Mouse (Mus musculus) cerebellum, postnatal 10 days (tissue): ENCODE measurements around the gene Zfp523.

Experiments
- DNase-seq, 2 experiments: peaks; one replicate each; pipeline ENCODE4 v3.0.0; 2021; ENCODE audit warnings: mixed read lengths in 2 of 2

Zfp523 gene

GRCm38 (mm10) chr17:28161310-28161881 is 15.5 kb upstream of the Zfp523 start:
- DNase-seq, result peak in 1 of 2 experiments; percentile 34

- peak; percentile 91 to 93 for DNase-seq
Measured at GRCm38 (mm10) chr17:28163666-28164065, 13.3 kb upstream of the Zfp523 start.

GRCm38 (mm10) chr17:28170460-28171305 is 6.2 kb upstream of the Zfp523 start:
- DNase-seq, result no peak

GRCm38 (mm10) chr17:28172690-28173089 is 4.2 kb upstream of the Zfp523 start:
- no peak for DNase-seq

GRCm38 (mm10) chr17:28177540-28178046 is 664 bp downstream of the Zfp523 start:
- DNase-seq, result peak; percentile 81 to 82

GRCm38 (mm10) chr17:28180331-28180730 is 3.4 kb downstream of the Zfp523 start:
- no peak for DNase-seq

GRCm38 (mm10) chr17:28180783-28181544 is 4.0 kb downstream of the Zfp523 start:
- no peak for DNase-seq

- peak; percentile 77 to 79 for DNase-seq
Measured at GRCm38 (mm10) chr17:28184971-28185638, 8.2 kb downstream of the Zfp523 start.

GRCm38 (mm10) chr17:28188313-28188712 is 11.4 kb downstream of the Zfp523 start:
- DNase-seq, result no peak

GRCm38 (mm10) chr17:28192754-28193153 is 15.8 kb downstream of the Zfp523 start:
- no peak for DNase-seq

GRCm38 (mm10) chr17:28193559-28193958 is 16.6 kb downstream of the Zfp523 start:
- no peak for DNase-seq

- DNase-seq, result no peak
Measured at GRCm38 (mm10) chr17:28195033-28195432, 18.1 kb downstream of the Zfp523 start.

GRCm38 (mm10) chr17:28197646-28198045 is 20.7 kb downstream of the Zfp523 start:
- DNase-seq, result peak; percentile 46 to 49

- DNase-seq, result no peak
Measured at GRCm38 (mm10) chr17:28201982-28202381, 25.1 kb downstream of the Zfp523 start.

- DNase-seq, result peak; percentile 75 to 81
Measured at GRCm38 (mm10) chr17:28204052-28204720, 27.3 kb downstream of the Zfp523 start.

GRCm38 (mm10) chr17:28205443-28205842 is 28.5 kb downstream of the Zfp523 start:
- no peak for DNase-seq

- DNase-seq, result no peak
Measured at GRCm38 (mm10) chr17:28207092-28207491, 30.2 kb downstream of the Zfp523 start.

- peak; percentile 71 to 79 for DNase-seq
Measured at GRCm38 (mm10) chr17:28207591-28208313, 30.8 kb downstream of the Zfp523 start, which contains the start of gene Def6. Def6 (plus strand) TSS chr17:28207778.

- DNase-seq, result no peak
Measured at GRCm38 (mm10) chr17:28208314-28208612, 31.3 kb downstream of the Zfp523 start.

- no peak for DNase-seq
Measured at GRCm38 (mm10) chr17:28209457-28210110, 32.7 kb downstream of the Zfp523 start.

GRCm38 (mm10) chr17:28211921-28212341 is 35.0 kb downstream of the Zfp523 start:
- DNase-seq, result no peak
